Mouse (Mus musculus): ENCODE results near the gene Herc3.

GRCm38 (mm10) chr6:58904551-58904950 is 73.3 kb downstream of the Herc3 start:
- no peak for TF ChIP-seq CTCF (IDR thresholded peaks at IDR 0.05; ENCODE audit: borderline replicate concordance, insufficient read depth, low read depth, low read length)
- no peak for TF ChIP-seq POLR2A (IDR thresholded peaks at IDR 0.05; ENCODE audit: borderline replicate concordance, insufficient read depth, low read length)
